20 mouse cellular contexts compared by ENCODE assay signal in genomic region chr6:9834884-9835476, GRCm38 (mm10).
DNase-seq lines count a peak whose midpoint lies in the region; ATAC-seq and TF ChIP-seq lines count a peak whose summit lies in the region.
"Had no signal": no experiment of that assay in that cellular context is flagged by ENCODE, and none has a peak within 500 bp of the region (broad histone marks: within the 10 kb centered on the region; RNA-seq: fewer than 3 reads in every experiment).

No protein-coding gene starts in this region.

- H3K4me1 ChIP-seq in kidney, postnatal 0 days (replicated peaks; ENCODE audit: insufficient read depth, low read length) = no peaks in the 10 kb centered on the region
- H3K4me1 ChIP-seq in forebrain, embryonic 16.5 days (replicated peaks; ENCODE audit: control insufficient read depth, insufficient read depth, low read length) = peaks cover 4% of the 10 kb centered on the region
- peaks cover 4% of the 10 kb centered on the region; the same call in 1 of the 2 replicates for H3K4me1 ChIP-seq in midbrain, embryonic 12.5 days
- H3K4me1 ChIP-seq: heart, embryonic 15.5 days had no signal

- no peaks in the 10 kb centered on the region for H3K36me3 ChIP-seq in kidney, postnatal 0 days (ENCODE audit: insufficient read depth, low read length)
- no peaks in the 10 kb centered on the region for H3K36me3 ChIP-seq in forebrain, embryonic 16.5 days (ENCODE audit: control insufficient read depth, insufficient read depth)
- no peaks in the 10 kb centered on the region for H3K36me3 ChIP-seq in midbrain, embryonic 12.5 days
- H3K36me3 ChIP-seq: heart, embryonic 15.5 days had no signal

- no peaks in the 10 kb centered on the region for H3K9me3 ChIP-seq in kidney, postnatal 0 days (replicated peaks; ENCODE audit: low read length)
- H3K9me3 ChIP-seq in forebrain, embryonic 16.5 days (ENCODE audit: control insufficient read depth, low read length) = no peaks in the 10 kb centered on the region
- H3K9me3 ChIP-seq in midbrain, embryonic 12.5 days = no peaks in the 10 kb centered on the region
- H3K9me3 ChIP-seq: heart, embryonic 15.5 days had no signal

- no peak overlapping the region for H3K27ac ChIP-seq in kidney, postnatal 0 days
- H3K27ac ChIP-seq in forebrain, embryonic 16.5 days (ENCODE audit: low read length) = no peak overlapping the region; the same call in 1 of the 2 replicates
- H3K27ac ChIP-seq in midbrain, embryonic 12.5 days (replicated peaks) = no peak overlapping the region
- H3K27ac ChIP-seq: heart, embryonic 15.5 days had no signal

- H3K9ac ChIP-seq in kidney, postnatal 0 days (ENCODE audit: low read depth, low read length) = no peak overlapping the region
- no peak overlapping the region for H3K9ac ChIP-seq in forebrain, embryonic 16.5 days (replicated peaks; ENCODE audit: low read depth, low read length)
- no peak overlapping the region for H3K9ac ChIP-seq in midbrain, embryonic 12.5 days (replicated peaks)
- H3K9ac ChIP-seq: heart, embryonic 15.5 days had no signal

- no peak overlapping the region for H3K4me3 ChIP-seq in kidney, postnatal 0 days (replicated peaks; ENCODE audit: low read depth, low read length)
- H3K4me3 ChIP-seq in forebrain, embryonic 16.5 days (replicated peaks; ENCODE audit: low read length) = no peak overlapping the region
- no peak overlapping the region for H3K4me3 ChIP-seq in midbrain, embryonic 12.5 days
- H3K4me3 ChIP-seq: erythroblast, embryonic 14.5 days; heart, embryonic 15.5 days had no signal

- ATAC-seq in kidney, postnatal 0 days (replicated peaks; ENCODE audit: low FRiP score, low read depth) = 0 out of 2 replicates have a peak, but pooled peaks have one; percentile 25
- ATAC-seq in forebrain, embryonic 16.5 days = peak; percentile 86
- peak; percentile 55; the same call in 1 of the 2 replicates for ATAC-seq in midbrain, embryonic 12.5 days (ENCODE audit: low FRiP score, low read depth)
- ATAC-seq: CD4-positive, CD25-positive, alpha-beta regulatory T cell, adult 4 months had no signal

- no peak for TF ChIP-seq CTCF in kidney, postnatal 0 days (IDR thresholded peaks at IDR 0.05; ENCODE audit: low read depth)

- no peaks in the 10 kb centered on the region for H3K27me3 ChIP-seq in kidney, postnatal 0 days (ENCODE audit: insufficient read depth, low read length)
- H3K27me3 ChIP-seq in forebrain, embryonic 16.5 days (replicated peaks; ENCODE audit: control insufficient read depth, insufficient read depth, low read length) = no peaks in the 10 kb centered on the region
- H3K27me3 ChIP-seq in midbrain, embryonic 12.5 days = no peaks in the 10 kb centered on the region
- H3K27me3 ChIP-seq: heart, embryonic 15.5 days had no signal

- peak; percentile 42 for DNase-seq in kidney, postnatal 0 days (ENCODE audit: low spot score)
- no peak for DNase-seq in kidney, adult 18-20 months
- peak; percentile 23 for DNase-seq in retina, embryonic 14.5 days (ENCODE audit: low spot score)
- DNase-seq in gastrocnemius, postnatal 10 days = no peak
- no peak for DNase-seq in spleen, postnatal 4 days (ENCODE audit: low spot score in 2 of 2)
- DNase-seq: adrenal gland, adult 8-10 months; cerebellum, adult 9-10 months; heart, adult 18-20 months; kidney, postnatal 10 days; layer of hippocampus, adult 9-11 months; liver; lung, adult 18-20 months; lung, postnatal 4 days; right cerebral cortex, postnatal 25 days; thymus, adult 18-20 months had no signal

- 19% methylated on average over 5 of the region's 5 CpGs for WGBS in kidney, postnatal 0 days
- 12% methylated on average over 5 of the region's 5 CpGs for WGBS in forebrain, embryonic 16.5 days
- WGBS in midbrain, embryonic 12.5 days = 46% methylated on average over 5 of the region's 5 CpGs

- H3K4me2 ChIP-seq in kidney, postnatal 0 days (ENCODE audit: low read length) = no peak overlapping the region
- no peak overlapping the region for H3K4me2 ChIP-seq in forebrain, embryonic 16.5 days (ENCODE audit: low read length)
- H3K4me2 ChIP-seq in midbrain, embryonic 12.5 days (replicated peaks) = no peak overlapping the region
- H3K4me2 ChIP-seq: heart, embryonic 15.5 days had no signal

Comparison
In these comparisons a context has a peak if more than half of its experiments do, and no peak if none do; other contexts are left out.
1. DNase-seq: peak in kidney, postnatal 0 days (single experiment) and retina, embryonic 14.5 days (single experiment); none in kidney, adult 18-20 months (single experiment), gastrocnemius, postnatal 10 days (single experiment) and spleen, postnatal 4 days (0 of 2).
2. ATAC-seq: peak in every context shown above with its lines; median percentile 86 in forebrain, embryonic 16.5 days; 55 in midbrain, embryonic 12.5 days; 25 in kidney, postnatal 0 days.